Mouse (Mus musculus): ENCODE data around the gene Clec5a. TPM values are rescaled to one million over a fixed set of nuclear protein-coding genes. Genes with fewer than 3 reads are reported as not detected.
"Not testable (repeated sequence)": the region's sequence is repeated elsewhere in the genome, so short reads cannot be mapped to it uniquely, and the experiment has no call there.

The Clec5a gene
- polyA plus RNA-seq (2012; rRNA removed) = 0.50 and 1.5 TPM in 2 replicates

- no peak within 1 kb of the TSS for H3K4me3 ChIP-seq (replicated peaks; ENCODE audit: extremely low read depth, low read depth, low read length)
- no peaks in the 10 kb centered on the region for H3K4me1 ChIP-seq (ENCODE audit: control insufficient read depth, insufficient read depth, low read length)
- 49% methylated on average over 5 of the region's 5 CpGs for WGBS
- DNase-seq = no peak
- TF ChIP-seq CTCF (IDR thresholded peaks at IDR 0.05; ENCODE audit: insufficient read depth, low read length) (no peak), POLR2A (IDR thresholded peaks at IDR 0.05; ENCODE audit: borderline replicate concordance, extremely low read depth, low read depth, low read length) (no peak)
Observed at GRCm38 (mm10) chr6:40585645-40586044, at the start of gene Clec5a. Gene Clec5a, minus strand, starts transcription at chr6:40585821.

DNA sequence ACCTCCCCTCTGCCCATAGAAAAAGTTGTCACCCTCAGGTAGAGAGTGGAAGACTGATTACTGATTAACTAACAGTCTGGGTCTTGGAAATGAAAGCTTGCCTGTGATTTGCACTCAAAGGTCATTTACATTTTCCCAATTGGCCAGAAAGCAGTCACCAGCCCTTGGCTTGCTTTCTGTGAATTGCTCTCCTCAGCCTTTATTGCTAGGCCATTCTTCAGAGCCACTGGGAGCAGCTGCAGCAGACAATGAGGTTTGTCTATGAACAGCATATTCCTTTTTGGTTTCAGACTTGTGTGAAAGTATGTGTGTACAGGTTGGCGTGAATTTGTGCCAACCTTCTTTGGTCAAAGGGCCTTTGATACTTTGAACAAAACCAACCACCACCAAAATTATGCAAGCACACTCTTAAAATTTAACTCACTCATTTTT, 49.0 kb upstream of the Clec5a start:
- 81% methylated on average over 1 of the region's 1 CpGs for WGBS
- DNase-seq = no peak
- no peaks in the 10 kb centered on the region for H3K4me1 ChIP-seq (ENCODE audit: control insufficient read depth, insufficient read depth, low read length)
- no peak for TF ChIP-seq CTCF (IDR thresholded peaks at IDR 0.05; ENCODE audit: insufficient read depth, low read length)
- TF ChIP-seq POLR2A (IDR thresholded peaks at IDR 0.05; ENCODE audit: borderline replicate concordance, extremely low read depth, low read depth, low read length) = no peak
- H3K4me3 ChIP-seq (replicated peaks; ENCODE audit: extremely low read depth, low read depth, low read length) = no peak overlapping the region

GRCm38 (mm10) chr6:40628406-40629000, 42.9 kb upstream of the Clec5a start, which contains the start of gene Mgam:
Gene Mgam, plus strand, starts transcription at chr6:40628831.
- TF ChIP-seq POLR2A (IDR thresholded peaks at IDR 0.05; ENCODE audit: borderline replicate concordance, extremely low read depth, low read depth, low read length) = no peak
- TF ChIP-seq CTCF (IDR thresholded peaks at IDR 0.05; ENCODE audit: insufficient read depth, low read length) = no peak
- no peak within 1 kb of the TSS for H3K4me3 ChIP-seq (replicated peaks; ENCODE audit: extremely low read depth, low read depth, low read length)
- no peaks in the 10 kb centered on the region for H3K4me1 ChIP-seq (ENCODE audit: control insufficient read depth, insufficient read depth, low read length)
- no peak for DNase-seq
- WGBS = 71% methylated on average over 8 of the region's 8 CpGs

DNA sequence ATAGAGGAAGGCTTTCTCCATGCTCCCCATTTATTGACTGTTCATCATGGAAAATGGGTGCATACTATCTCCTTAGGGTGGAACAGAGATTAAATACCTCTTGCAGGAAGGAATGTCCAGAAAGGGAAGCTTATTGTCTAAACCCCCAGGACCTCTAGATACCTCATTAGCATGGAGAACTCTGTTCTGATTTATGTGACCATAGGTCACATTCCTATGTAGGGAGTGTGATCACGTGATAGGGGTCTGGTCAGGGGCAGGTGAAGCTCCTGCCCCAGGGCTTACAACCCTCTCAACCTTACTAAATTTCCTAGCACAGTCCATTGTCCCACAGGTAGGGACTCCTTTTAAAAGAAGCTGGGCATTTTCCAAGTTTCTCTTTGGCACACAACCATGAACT, 40.5 kb upstream of the Clec5a start:
- 50% methylated on average over 1 of the region's 1 CpGs for WGBS
- DNase-seq = no peak
- TF ChIP-seq CTCF (IDR thresholded peaks at IDR 0.05; ENCODE audit: insufficient read depth, low read length) = no peak
- no peak for TF ChIP-seq POLR2A (IDR thresholded peaks at IDR 0.05; ENCODE audit: borderline replicate concordance, extremely low read depth, low read depth, low read length)
- Histone ChIP-seq H3K4me1 (ENCODE audit: control insufficient read depth, insufficient read depth, low read length) (no peaks in the 10 kb centered on the region), H3K4me3 (replicated peaks; ENCODE audit: extremely low read depth, low read depth, low read length) (no peak overlapping the region)

DNA sequence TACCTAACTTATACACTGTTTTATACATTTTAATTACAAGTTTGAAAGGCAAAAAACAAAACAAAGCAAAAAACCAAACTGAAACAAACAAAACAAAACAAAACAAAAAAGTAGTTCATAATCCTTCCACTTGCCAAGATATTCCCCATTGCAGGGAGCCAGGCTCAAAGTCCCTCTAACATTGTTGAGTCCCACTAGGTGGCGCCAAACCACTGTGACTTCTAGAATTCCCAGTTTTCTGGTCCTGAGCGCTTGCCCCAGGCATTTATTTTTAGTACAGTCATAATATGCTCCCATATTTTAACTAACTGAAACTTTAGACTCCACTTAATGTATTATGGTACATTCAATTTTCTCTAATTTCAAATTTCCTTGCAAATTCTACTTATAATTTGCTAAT, 32.3 kb upstream of the Clec5a start:
- WGBS = 5% methylated on average over 2 of the region's 2 CpGs
- Histone ChIP-seq H3K4me1 (ENCODE audit: control insufficient read depth, insufficient read depth, low read length) (no peaks in the 10 kb centered on the region), H3K4me3 (replicated peaks; ENCODE audit: extremely low read depth, low read depth, low read length) (no peak overlapping the region)
- peak; percentile 48 for TF ChIP-seq CTCF (IDR thresholded peaks at IDR 0.05; ENCODE audit: insufficient read depth, low read length)
- TF ChIP-seq POLR2A (IDR thresholded peaks at IDR 0.05; ENCODE audit: borderline replicate concordance, extremely low read depth, low read depth, low read length) = no peak
- peak; percentile 27 for DNase-seq

DNA sequence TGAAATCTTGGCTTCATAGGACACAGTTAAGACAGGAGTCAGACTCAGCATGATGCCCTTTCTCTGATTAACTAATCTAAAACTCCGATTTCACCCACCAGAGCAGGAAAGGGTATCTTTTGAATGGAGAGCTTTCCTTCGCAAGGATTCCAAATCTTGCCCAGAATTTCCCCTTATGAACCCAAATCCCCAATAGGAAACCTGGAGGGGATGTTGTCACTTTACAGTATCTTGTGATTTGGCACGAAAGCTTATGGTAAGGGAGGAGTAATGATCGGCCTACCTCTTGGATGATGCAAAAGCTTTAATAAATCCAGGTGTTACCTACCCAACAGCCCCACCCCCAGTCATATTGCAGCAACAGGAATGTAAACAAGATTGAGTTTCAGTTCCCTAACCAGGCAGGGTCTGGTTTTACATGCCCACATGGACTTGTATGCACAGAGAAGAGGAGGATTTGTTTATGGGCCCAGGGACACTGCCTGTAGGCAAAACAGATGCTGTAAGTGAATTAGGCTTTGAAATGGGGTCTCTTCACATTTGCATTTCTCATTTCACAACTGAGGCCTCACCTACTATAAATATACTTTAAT, 27.7 kb upstream of the Clec5a start, which contains the start of gene Tas2r138:
Gene Tas2r138 (minus strand): TSS at position 51 of the 593 bp plus-strand sequence.
- Histone ChIP-seq H3K4me1 (ENCODE audit: control insufficient read depth, insufficient read depth, low read length) (no peaks in the 10 kb centered on the region), H3K4me3 (replicated peaks; ENCODE audit: extremely low read depth, low read depth, low read length) (no peak within 1 kb of the TSS)
- DNase-seq = no peak
- TF ChIP-seq CTCF (IDR thresholded peaks at IDR 0.05; ENCODE audit: insufficient read depth, low read length) (no peak), POLR2A (IDR thresholded peaks at IDR 0.05; ENCODE audit: borderline replicate concordance, extremely low read depth, low read depth, low read length) (no peak)
- WGBS = 81% methylated on average over 4 of the region's 4 CpGs

DNA sequence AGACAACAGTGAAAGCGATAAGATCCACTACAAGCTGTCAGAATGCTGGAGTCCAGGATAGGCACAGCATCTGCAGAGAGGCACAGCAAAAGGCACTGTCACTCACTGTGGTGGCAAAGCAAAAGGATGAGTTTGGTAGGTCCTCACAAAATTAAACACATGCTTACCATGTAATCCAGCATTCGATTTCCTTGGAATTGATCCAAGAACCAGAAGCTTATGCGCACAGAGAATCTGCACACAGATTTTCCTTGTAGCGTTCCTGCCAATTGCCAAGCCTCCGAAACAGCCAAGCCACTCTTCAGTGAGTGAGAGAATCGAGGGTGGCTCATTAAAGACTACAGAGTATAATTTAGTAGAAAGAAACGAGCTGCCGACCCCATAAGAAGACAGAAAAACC, 24.6 kb upstream of the Clec5a start:
- WGBS = 69% methylated on average over 8 of the region's 8 CpGs
- no peaks in the 10 kb centered on the region for H3K4me1 ChIP-seq (ENCODE audit: control insufficient read depth, insufficient read depth, low read length)
- no peak overlapping the region for H3K4me3 ChIP-seq (replicated peaks; ENCODE audit: extremely low read depth, low read depth, low read length)
- TF ChIP-seq CTCF (IDR thresholded peaks at IDR 0.05; ENCODE audit: insufficient read depth, low read length) (no peak), POLR2A (IDR thresholded peaks at IDR 0.05; ENCODE audit: borderline replicate concordance, extremely low read depth, low read depth, low read length) (no peak)
- no peak for DNase-seq

DNA sequence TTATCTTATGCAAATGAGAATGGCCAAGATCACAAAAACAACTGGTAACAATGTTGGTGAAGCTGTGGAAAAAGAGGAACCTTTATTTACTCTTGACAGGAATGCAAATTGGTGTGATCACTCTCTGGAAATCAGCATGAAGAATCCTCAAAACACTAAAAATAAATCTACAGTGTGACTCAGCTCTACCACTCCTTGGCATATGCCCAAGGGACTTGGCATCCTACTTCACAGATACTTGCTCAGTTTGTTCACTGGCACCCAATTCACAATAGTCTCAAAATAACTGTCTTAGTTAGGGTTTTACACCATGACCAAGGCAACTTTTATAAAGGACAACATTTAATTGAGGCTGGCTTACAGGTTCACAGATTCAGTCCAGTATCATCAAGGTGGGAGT, 21.8 kb upstream of the Clec5a start:
- TF ChIP-seq CTCF (IDR thresholded peaks at IDR 0.05; ENCODE audit: insufficient read depth, low read length) (no peak), POLR2A (IDR thresholded peaks at IDR 0.05; ENCODE audit: borderline replicate concordance, extremely low read depth, low read depth, low read length) (no peak)
- Histone ChIP-seq H3K4me1 (ENCODE audit: control insufficient read depth, insufficient read depth, low read length) (no peaks in the 10 kb centered on the region), H3K4me3 (replicated peaks; ENCODE audit: extremely low read depth, low read depth, low read length) (no peak overlapping the region)
- no peak for DNase-seq

- not testable (repeated sequence) for DNase-seq
Observed at GRCm38 (mm10) chr6:40598546-40598945, 12.9 kb upstream of the Clec5a start.

GRCm38 (mm10) chr6:40594804-40595550, 9.4 kb upstream of the Clec5a start:
- WGBS = 48% methylated on average over 3 of the region's 3 CpGs
- Histone ChIP-seq H3K4me3 (replicated peaks; ENCODE audit: extremely low read depth, low read depth, low read length) (no peak overlapping the region), H3K4me1 (ENCODE audit: control insufficient read depth, insufficient read depth, low read length) (no peaks in the 10 kb centered on the region)
- TF ChIP-seq POLR2A (IDR thresholded peaks at IDR 0.05; ENCODE audit: borderline replicate concordance, extremely low read depth, low read depth, low read length) = no peak
- TF ChIP-seq CTCF (IDR thresholded peaks at IDR 0.05; ENCODE audit: insufficient read depth, low read length) = no peak
- DNase-seq = no peak

More at GRCm38 (mm10) chr6:40598546-40598945, 12.9 kb upstream of the Clec5a start:
- H3K4me3 ChIP-seq (replicated peaks; ENCODE audit: extremely low read depth, low read depth, low read length); H3K4me1 ChIP-seq (ENCODE audit: control insufficient read depth, insufficient read depth, low read length): not testable (repeated sequence)
- 38% methylated on average over 4 of the region's 4 CpGs for WGBS
